Mouse (Mus musculus) G1E (cell line): ENCODE results near the gene Supt3. TPM values are rescaled to one million over a fixed set of nuclear protein-coding genes. Genes with fewer than 3 reads are reported as not detected.

Experiments
- ATAC-seq: 2 replicates; pipeline ENCODE4 v1.8.0; 2016; ENCODE audit warnings: mild to moderate bottlenecking; ENCODE audit not compliant: insufficient number of reproducible peaks, poor library complexity, low FRiP score, severe bottlenecking; ENCODE audit errors: extremely low read depth
- DNase-seq: peaks from one replicate; pipeline ENCODE4 v3.0.0; 2012; ENCODE audit warnings: low spot score
- H3K27me3 ChIP-seq: 2 replicates; pipeline ENCODE4 v1.6.1; 2012; ENCODE audit warnings: mild to moderate bottlenecking, low read length, inconsistent platforms; ENCODE audit not compliant: insufficient read depth
- H3K36me3 ChIP-seq: replicated peaks from 2 replicates; pipeline ENCODE3; 2012; ENCODE audit warnings: mild to moderate bottlenecking, inconsistent platforms
- H3K4me1 ChIP-seq: 2 replicates; pipeline ENCODE4 v1.6.1; 2012; ENCODE audit warnings: low read depth, low read length, inconsistent platforms, mixed read lengths; ENCODE audit not compliant: insufficient read depth
- H3K4me3 ChIP-seq: 2 replicates; pipeline ENCODE4 v1.5.1; 2012; ENCODE audit warnings: low read depth, mild to moderate bottlenecking, inconsistent platforms, low read length, moderate library complexity, mixed read lengths
- H3K9me3 ChIP-seq: replicated peaks from 2 replicates; pipeline ENCODE4 v1.6.1; 2012; ENCODE audit warnings: inconsistent platforms
- CTCF ChIP-seq: IDR thresholded peaks from 2 replicates; pipeline ENCODE4 v1.5.1; 2012; ENCODE audit warnings: low read depth, low read length, inconsistent platforms, mixed read lengths
- GATA1 ChIP-seq: IDR thresholded peaks from 2 replicates; pipeline ENCODE4 v1.6.1; 2012; ENCODE audit warnings: borderline replicate concordance, low read length, inconsistent platforms, mixed read lengths
- GATA2 ChIP-seq: IDR thresholded peaks from 2 replicates; pipeline ENCODE4 v1.6.1; 2012; ENCODE audit warnings: low read depth, low read length, inconsistent platforms, borderline replicate concordance
- POLR2AphosphoS5 ChIP-seq: IDR thresholded peaks from 2 replicates; pipeline ENCODE4 v1.6.1; 2012; ENCODE audit warnings: low read depth, low read length, inconsistent platforms; ENCODE audit not compliant: insufficient replicate concordance
- TAL1 ChIP-seq: conservative IDR thresholded peaks from 2 replicates; pipeline ENCODE4 v1.6.1; 2012; ENCODE audit warnings: low read depth, low read length, inconsistent platforms, mixed read lengths
- polyA plus RNA-seq: library from polyadenylated mRNA; stranded (reverse); fragments of >175 nt; gene quantifications from 2 replicates; pipeline ENCODE4 v1.2.3, GENCODE M21; 2012
- total RNA-seq, 2 experiments: library from RNA; stranded (forward) in 1 of 2; stranded (reverse) in 1 of 2; fragments of 200-1000 nt in 1 of 2; fragments of >200 nt in 1 of 2; fragmentation: Nextera tagmentation in 1 of 2; gene quantifications; 2 replicates each; pipeline ENCODE4 v1.2.3; 2014 to 2017

The Supt3 gene
- total RNA-seq (2014; fragmentation: Nextera tagmentation) (22.1 and 25.4 TPM in 2 replicates), total RNA-seq (2017) (3.6 and 4.8 TPM in 2 replicates), polyA plus RNA-seq (8.9 and 10.3 TPM in 2 replicates)

- no peaks in the 10 kb centered on the region for H3K36me3 ChIP-seq
- H3K9me3 ChIP-seq: no peaks in the 10 kb centered on the region; the same call in 1 of the 2 replicates
- ATAC-seq (peak; percentile 64), DNase-seq (peak; percentile 87)
- H3K4me1 ChIP-seq: peaks cover 15% of the 10 kb centered on the region
- no peaks in the 10 kb centered on the region for H3K27me3 ChIP-seq
- TF ChIP-seq POLR2AphosphoS5 (no peak), CTCF (no peak), GATA2 (no peak), TAL1 (no peak), GATA1 (no peak)
- peak within 1 kb of the TSS; percentile 78 for H3K4me3 ChIP-seq
These were observed at the start of gene Supt3 for GRCm38 (mm10) chr17:44776738-44777270. TSS of gene Supt3 (plus strand) at chr17:44777152.

- no peaks in the 10 kb centered on the region for H3K36me3 ChIP-seq
- H3K9me3 ChIP-seq: peaks cover 11% of the 10 kb centered on the region
- H3K4me1 ChIP-seq: no peaks in the 10 kb centered on the region
- no peak for DNase-seq
- H3K4me3 ChIP-seq: no peak overlapping the region
- TF ChIP-seq CTCF (no peak), TAL1 (no peak), GATA2 (no peak), POLR2AphosphoS5 (no peak), GATA1 (no peak)
- no peak for ATAC-seq
- no peaks in the 10 kb centered on the region for H3K27me3 ChIP-seq
These were observed 49.3 kb upstream of the Supt3 start for GRCm38 (mm10) chr17:44727675-44728074.

- Histone ChIP-seq H3K27me3 (no peaks in the 10 kb centered on the region), H3K4me1 (no peaks in the 10 kb centered on the region), H3K36me3 (no peaks in the 10 kb centered on the region), H3K9me3 (peaks cover 11% of the 10 kb centered on the region), H3K4me3 (no peak overlapping the region)
- TF ChIP-seq TAL1: no peak
- DNase-seq (no peak), ATAC-seq (no peak)
These were observed 48.5 kb upstream of the Supt3 start for GRCm38 (mm10) chr17:44728464-44728863.

- DNase-seq (no peak), ATAC-seq (no peak)
- H3K36me3 ChIP-seq: no peaks in the 10 kb centered on the region
- H3K4me3 ChIP-seq: no peak overlapping the region; the same call in 1 of the 2 replicates
- H3K4me1 ChIP-seq: no peaks in the 10 kb centered on the region
- H3K9me3 ChIP-seq: peaks cover 39% of the 10 kb centered on the region
- H3K27me3 ChIP-seq: no peaks in the 10 kb centered on the region
- no peak for TF ChIP-seq CTCF
- TF ChIP-seq GATA2: no peak
- TF ChIP-seq POLR2AphosphoS5: no peak
- TF ChIP-seq TAL1: no peak
- no peak for TF ChIP-seq GATA1
These were observed 43.2 kb upstream of the Supt3 start for GRCm38 (mm10) chr17:44733544-44734310.

GRCm38 (mm10) chr17:44734501-44735222 is 42.3 kb upstream of the Supt3 start:
- Histone ChIP-seq H3K36me3 (no peaks in the 10 kb centered on the region), H3K4me1 (no peaks in the 10 kb centered on the region), H3K27me3 (no peaks in the 10 kb centered on the region), H3K4me3 (no peak overlapping the region; the same call in 1 of the 2 replicates), H3K9me3 (peaks cover 41% of the 10 kb centered on the region)
- no peak for DNase-seq
- TF ChIP-seq GATA1: no peak
- no peak for TF ChIP-seq CTCF
- no peak for TF ChIP-seq POLR2AphosphoS5
- TF ChIP-seq TAL1: no peak
- TF ChIP-seq GATA2: no peak
- ATAC-seq: no peak

- no peak for TF ChIP-seq GATA2
- TF ChIP-seq TAL1: no peak
- TF ChIP-seq CTCF: no peak
- no peak for TF ChIP-seq POLR2AphosphoS5
- TF ChIP-seq GATA1: no peak
- no peaks in the 10 kb centered on the region for H3K4me1 ChIP-seq
- ATAC-seq: no peak
- no peaks in the 10 kb centered on the region for H3K36me3 ChIP-seq
- H3K4me3 ChIP-seq: no peak overlapping the region; the same call in 1 of the 2 replicates
- no peaks in the 10 kb centered on the region for H3K27me3 ChIP-seq
- DNase-seq: no peak
- H3K9me3 ChIP-seq: peaks cover 43% of the 10 kb centered on the region
These were observed 41.5 kb upstream of the Supt3 start for GRCm38 (mm10) chr17:44735223-44735990.
